Mouse (Mus musculus) naive thymus-derived CD4-positive, alpha-beta T cell, adult 2 months (primary cell): ENCODE data around the gene Tspear.

Experiments used
- DNase-seq: peaks from one replicate; pipeline ENCODE4 v3.0.0-alpha.2; 2011; ENCODE audit warnings: low read depth

Gene Tspear

GRCm38 (mm10) chr10:77878985-77879384 is 192.6 kb downstream of the Tspear start:
- no peak for DNase-seq

GRCm38 (mm10) chr10:77880305-77880704 is 193.9 kb downstream of the Tspear start:
- no peak for DNase-seq

GRCm38 (mm10) chr10:77882553-77882952 is 196.2 kb downstream of the Tspear start:
- DNase-seq = no peak

GRCm38 (mm10) chr10:77886007-77886747 is 199.8 kb downstream of the Tspear start:
- no peak for DNase-seq

GRCm38 (mm10) chr10:77890987-77891565 is 204.7 kb downstream of the Tspear start:
- no peak for DNase-seq

- DNase-seq = no peak
Measured at GRCm38 (mm10) chr10:77895562-77895961, 209.2 kb downstream of the Tspear start.

- no peak for DNase-seq
Measured at GRCm38 (mm10) chr10:77900126-77900525, 213.8 kb downstream of the Tspear start.

- no peak for DNase-seq
Measured at GRCm38 (mm10) chr10:77900903-77901818, 214.8 kb downstream of the Tspear start.

- no peak for DNase-seq
Measured at GRCm38 (mm10) chr10:77901871-77902210, 215.5 kb downstream of the Tspear start.

GRCm38 (mm10) chr10:77902211-77902893 is 216.0 kb downstream of the Tspear start, which contains the start of gene Lrrc3:
Gene Lrrc3 (minus strand): TSS chr10:77902536.
- peak; percentile 7 for DNase-seq

GRCm38 (mm10) chr10:77902894-77903715 is 216.7 kb downstream of the Tspear start:
- peak; percentile 35 for DNase-seq

- DNase-seq = no peak
Measured at GRCm38 (mm10) chr10:77912605-77913004, 226.2 kb downstream of the Tspear start.

GRCm38 (mm10) chr10:77913292-77913691 is 226.9 kb downstream of the Tspear start:
- no peak for DNase-seq

GRCm38 (mm10) chr10:77916636-77917335 is 230.4 kb downstream of the Tspear start:
- DNase-seq = peak; percentile 54

GRCm38 (mm10) chr10:77921009-77921408 is 234.6 kb downstream of the Tspear start:
- no peak for DNase-seq

- no peak for DNase-seq
Measured at GRCm38 (mm10) chr10:77922681-77923080, 236.3 kb downstream of the Tspear start.

GRCm38 (mm10) chr10:77926140-77926539 is 239.8 kb downstream of the Tspear start:
- DNase-seq = peak; percentile 59

- no peak for DNase-seq
Measured at GRCm38 (mm10) chr10:77927375-77927774, 241.0 kb downstream of the Tspear start.
